Mouse (Mus musculus) cerebellum, adult 2 months (tissue): Measurements from ENCODE around the gene Tpk1.

Source experiments
- CTCF ChIP-seq: fragments of 200-500 bp; IDR thresholded peaks from 2 replicates; pipeline ENCODE4 v1.5.1; 2011; ENCODE audit warnings: low read depth, mild to moderate bottlenecking, control low read depth, low read length, moderate library complexity, borderline replicate concordance; ENCODE audit not compliant: insufficient read depth
- POLR2A ChIP-seq: fragments of 200-500 bp; IDR thresholded peaks from 2 replicates; pipeline ENCODE4 v1.6.1; 2011; ENCODE audit warnings: low read length, control low read depth, borderline replicate concordance; ENCODE audit not compliant: insufficient read depth

DNA sequence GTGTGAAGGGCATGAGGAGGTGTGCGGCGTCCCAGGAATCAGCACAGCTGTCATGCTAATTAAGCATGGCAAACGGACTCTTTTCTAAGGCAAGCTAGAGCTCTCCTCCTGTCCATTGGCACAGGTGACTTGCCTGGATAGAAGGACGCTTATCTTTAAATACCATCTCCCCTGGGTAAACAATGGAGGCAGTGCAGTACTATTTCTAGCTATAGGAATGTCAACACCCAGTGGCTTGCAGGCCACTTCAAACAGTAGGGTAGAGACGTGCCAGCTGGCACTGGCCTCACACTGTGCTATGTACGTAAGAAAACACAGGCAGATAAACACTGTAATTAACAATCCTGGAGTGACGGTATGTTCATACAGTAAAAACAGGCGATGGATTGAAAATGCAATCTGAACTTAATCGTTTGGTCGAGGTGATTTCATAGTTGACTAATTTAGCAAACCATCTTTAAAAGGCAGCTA, 328.6 kb downstream of the Tpk1 start:
- TF ChIP-seq CTCF = no peak
- TF ChIP-seq POLR2A = no peak
